Mouse (Mus musculus) hindlimb bud, embryonic 11.5 days (tissue): Measurements from ENCODE around the gene Selenom.

Experiments
- DNase-seq: peaks from one replicate; pipeline ENCODE4 v3.0.0-alpha.2; 2012; ENCODE audit warnings: low read depth, low spot score; ENCODE audit errors: extremely low spot score

Selenom gene

DNA sequence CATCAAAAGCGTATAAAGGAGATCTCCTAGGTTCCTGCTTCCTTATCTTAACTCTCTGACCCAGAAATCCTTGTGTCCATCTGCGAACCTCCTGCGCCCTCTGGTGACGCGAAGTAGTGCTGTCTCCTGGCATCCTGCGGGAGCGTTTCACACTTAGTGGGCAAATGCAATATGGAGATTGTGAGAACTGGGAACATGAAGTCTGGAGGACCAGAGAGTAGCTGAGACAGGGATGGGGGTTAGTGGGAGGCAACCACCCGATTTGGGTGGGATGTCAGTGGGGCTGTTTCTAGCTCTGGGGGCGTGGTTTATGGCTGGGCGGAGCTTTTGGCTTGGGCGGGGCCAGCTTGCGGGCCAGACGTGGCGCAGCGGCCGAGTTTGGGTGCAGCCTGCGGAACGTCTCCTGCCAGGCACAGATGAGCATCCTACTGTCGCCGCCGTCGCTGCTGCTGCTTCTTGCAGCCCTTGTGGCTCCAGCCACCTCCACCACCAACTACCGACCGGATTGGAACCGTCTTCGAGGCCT is at the start of gene Selenom:
Gene Selenom, plus strand, starts transcription at position 156 of the 526 bp plus-strand sequence.
- DNase-seq = peak; percentile 71

- no peak for DNase-seq
These were observed 43.0 kb upstream of the Selenom start for GRCm38 (mm10) chr11:3471448-3471850.

GRCm38 (mm10) chr11:3472484-3472883 is 42.0 kb upstream of the Selenom start:
- peak; percentile 52 for DNase-seq

GRCm38 (mm10) chr11:3474480-3475115 is 39.9 kb upstream of the Selenom start:
- no peak for DNase-seq

GRCm38 (mm10) chr11:3475489-3475888 is 39.0 kb upstream of the Selenom start:
- no peak for DNase-seq

- no peak for DNase-seq
These were observed 30.4 kb upstream of the Selenom start for GRCm38 (mm10) chr11:3483980-3484642.

DNA sequence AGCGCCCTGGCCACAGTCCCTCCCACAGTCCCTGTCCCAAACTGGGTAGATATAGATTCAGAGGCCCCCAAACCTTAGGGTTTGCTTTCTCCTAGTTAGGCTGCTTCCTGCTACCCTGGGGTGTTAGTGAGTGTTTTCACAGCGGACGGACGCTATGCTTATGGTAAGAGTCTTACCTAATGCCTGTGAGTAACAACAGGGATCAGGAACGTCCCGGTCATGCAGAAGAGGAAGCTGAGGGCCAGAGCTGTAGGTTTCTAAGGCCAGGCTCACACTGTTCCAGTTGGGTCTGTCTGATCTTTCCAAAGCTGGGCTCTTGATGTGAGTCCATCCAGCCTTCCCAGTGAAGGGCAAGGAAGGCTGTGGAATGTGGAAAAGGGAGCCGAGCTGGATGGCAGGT is 28.1 kb upstream of the Selenom start:
- no peak for DNase-seq

GRCm38 (mm10) chr11:3487952-3488570 is 26.4 kb upstream of the Selenom start, which contains the start of gene Pla2g3:
Pla2g3 (plus strand) TSS chr11:3488284.
- DNase-seq = no peak

- DNase-seq = no peak
These were observed 25.4 kb upstream of the Selenom start for GRCm38 (mm10) chr11:3489036-3489435.

DNA sequence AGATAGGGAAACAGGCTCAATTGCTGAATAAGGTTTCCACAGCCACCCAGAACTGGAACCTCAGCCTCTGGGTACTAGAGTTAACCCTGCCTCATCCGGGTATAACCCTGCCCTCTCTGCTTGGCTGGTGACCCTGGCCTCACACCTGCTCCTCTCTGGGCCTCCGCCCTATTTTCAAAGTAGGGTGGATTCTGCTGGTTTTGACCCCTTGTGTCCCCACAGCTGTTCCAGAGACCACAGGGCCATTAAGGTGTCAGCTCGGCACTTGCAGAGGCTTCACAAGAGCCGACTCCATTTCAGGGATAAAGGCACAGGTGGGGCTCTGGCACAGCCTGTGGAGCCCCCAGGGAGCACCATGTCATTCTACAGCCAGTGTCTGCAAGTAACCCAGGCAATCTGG is 21.7 kb upstream of the Selenom start:
- DNase-seq = no peak

DNA sequence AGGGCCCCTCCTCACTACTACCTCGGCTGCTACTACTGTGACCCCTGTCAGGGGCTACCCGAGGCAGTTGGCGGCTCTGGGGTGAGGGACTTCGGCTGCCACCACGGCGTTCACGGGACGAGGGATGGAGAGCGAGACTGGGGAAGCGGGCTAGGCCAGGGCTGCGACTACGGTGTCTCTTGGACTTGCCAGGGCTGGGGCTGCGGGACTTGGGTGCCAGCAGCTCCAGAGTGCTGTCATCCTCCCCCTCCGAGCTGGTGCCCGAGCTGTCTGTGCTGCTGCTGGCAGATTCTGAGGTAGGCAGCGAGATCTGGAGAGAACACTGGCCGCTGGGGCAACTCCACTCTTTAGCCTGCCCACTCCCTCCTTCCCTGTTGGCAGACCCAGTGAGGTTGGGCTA is 19.6 kb upstream of the Selenom start:
- DNase-seq = no peak

GRCm38 (mm10) chr11:3495496-3495895 is 19.0 kb upstream of the Selenom start:
- no peak for DNase-seq

DNA sequence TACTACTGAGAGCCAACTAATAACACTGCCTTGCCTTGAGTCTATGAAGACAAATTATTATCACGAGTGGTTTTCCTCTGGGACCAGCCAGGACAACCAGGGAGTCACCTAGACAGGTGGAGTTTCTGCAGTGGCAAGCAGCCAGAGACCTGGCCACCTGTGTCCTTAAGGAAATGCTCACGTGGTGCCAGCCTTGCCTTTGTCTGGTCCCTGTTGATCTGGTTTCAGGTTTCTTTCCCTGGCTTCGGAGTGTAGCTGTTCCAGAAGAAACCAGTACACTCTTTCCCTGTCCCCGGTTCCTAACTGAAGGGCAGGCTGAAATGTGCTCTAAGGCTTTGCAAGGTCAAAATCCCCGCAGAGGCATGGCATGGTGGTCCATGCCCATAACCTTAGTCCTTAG is 17.7 kb upstream of the Selenom start:
- no peak for DNase-seq

GRCm38 (mm10) chr11:3497296-3497695 is 17.2 kb upstream of the Selenom start:
- DNase-seq = no peak

GRCm38 (mm10) chr11:3502057-3502456 is 12.4 kb upstream of the Selenom start:
- DNase-seq = no peak

- no peak for DNase-seq
These were observed 11.9 kb upstream of the Selenom start for GRCm38 (mm10) chr11:3502459-3503072.

DNA sequence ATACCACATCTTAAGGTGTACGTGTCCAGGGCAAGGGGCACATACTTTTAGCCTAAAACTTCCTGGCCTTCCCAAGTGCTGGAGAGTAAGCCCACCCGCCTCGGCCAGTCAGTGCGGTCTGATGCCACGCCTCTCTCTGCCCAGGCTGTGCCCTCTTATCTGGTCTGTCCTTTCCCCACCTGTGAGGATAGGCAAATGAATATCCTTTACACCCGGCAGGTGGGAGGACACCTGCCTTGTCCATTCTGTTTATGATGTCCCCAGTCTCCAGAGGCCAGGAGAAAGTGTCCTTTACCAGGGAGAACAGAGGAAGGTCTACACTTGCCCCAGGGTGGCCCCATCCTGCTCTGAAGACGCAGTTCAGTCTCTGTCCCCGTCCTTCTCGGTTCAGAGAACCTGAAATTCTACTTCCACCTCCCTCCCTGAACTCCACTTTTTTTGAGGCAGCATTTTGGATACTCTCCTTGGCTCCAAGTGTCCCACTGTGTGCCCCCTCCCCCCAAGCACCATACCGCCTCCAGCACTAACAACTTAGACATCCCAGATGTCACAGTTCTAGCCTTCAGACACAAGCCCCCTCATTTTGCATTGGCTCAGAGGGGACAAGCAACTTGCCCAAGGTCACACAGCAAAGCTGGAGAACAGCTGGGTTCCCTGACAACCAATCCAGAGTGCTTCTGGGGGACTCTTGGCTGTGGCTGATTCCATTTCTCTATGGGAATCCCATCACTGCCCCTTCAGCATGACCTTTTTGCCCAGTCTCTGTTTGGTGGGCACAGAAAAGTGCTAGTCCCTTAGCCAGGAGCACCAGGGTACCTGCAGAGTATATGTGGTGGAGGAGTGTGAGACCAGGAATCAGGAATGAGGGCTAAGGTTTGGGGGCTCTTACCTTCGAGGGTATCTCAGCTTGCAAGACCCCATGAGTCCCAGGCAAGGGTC is 10.5 kb upstream of the Selenom start:
- DNase-seq = no peak

- no peak for DNase-seq
These were observed 6.3 kb upstream of the Selenom start for GRCm38 (mm10) chr11:3508226-3508625.

DNA sequence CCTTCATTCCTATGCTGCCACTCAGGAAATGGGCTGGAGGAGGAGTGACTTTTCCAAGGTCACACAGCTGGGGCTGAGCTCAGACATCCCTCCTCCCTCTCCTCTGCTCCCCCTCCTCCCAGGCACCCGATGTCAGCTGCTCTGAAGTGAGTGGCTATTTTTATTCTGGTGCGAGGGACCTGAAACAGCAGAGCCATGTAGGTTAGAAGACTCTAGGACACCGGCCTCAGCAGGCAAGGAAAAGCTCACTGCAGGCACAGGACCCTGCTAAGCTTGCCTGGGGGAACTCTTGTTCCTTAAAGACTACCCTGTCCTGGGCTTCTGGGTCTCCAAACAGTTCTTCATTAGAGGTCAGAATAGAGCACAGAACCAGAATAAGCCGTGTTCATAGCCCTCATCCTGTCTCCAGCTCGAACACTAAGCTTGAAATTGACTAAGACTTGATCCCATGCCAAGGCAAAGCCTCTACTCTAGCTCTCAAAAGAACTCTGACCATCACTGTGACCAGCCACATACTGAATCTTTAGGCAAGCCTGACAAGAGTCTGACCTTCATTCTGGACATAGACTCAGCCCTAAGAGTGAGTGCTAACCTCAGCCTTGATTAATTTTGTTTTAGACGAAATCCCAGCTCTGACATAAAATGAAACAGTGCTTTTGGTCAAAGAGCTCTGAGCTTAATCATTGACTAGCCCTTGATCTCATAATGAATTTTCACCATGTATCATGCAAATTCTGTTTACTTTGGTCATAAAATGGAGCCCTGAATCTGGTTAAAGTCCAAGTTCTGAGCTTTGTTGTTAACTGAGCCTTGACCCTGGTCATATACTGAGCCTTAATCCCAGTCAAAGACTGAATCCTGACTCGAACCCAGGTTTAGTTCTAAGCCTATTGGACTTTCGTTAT is 5.1 kb upstream of the Selenom start:
- DNase-seq = no peak
